Comparison of ENCODE assay signal across 20 mouse cellular contexts in the genomic region with DNA sequence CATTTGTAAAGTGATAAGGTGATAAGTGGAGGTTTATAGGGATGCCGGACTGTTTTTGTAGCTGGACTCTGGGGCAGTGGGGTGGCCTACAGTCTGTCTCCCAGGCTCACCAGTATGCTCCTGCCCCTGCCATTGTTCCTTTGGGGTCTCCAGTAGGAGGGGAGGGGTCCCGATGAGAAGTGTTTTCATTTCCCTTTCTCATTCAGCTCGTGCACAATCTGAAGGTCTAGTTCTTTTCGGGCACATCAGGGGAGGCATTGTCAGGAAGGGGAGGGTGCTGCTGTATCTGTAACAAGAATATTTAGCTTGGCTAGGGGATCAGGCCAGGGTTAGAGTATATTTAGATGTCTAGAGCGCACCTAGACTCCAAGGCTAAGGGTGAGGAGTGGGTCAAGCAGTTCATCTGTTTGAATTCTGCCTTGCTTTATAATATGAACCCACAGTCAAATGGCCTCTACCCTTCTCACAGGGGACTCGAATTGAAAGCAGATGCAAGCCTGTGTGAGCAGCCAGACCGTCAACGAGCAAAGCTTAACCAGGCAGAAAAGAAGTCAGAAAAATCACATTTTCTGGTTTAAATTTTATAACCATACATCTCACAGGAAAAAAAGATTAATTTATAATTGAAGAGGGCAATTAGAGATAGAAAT. TPM values are rescaled to one million over a fixed set of nuclear protein-coding genes. Genes with fewer than 3 reads are reported as not detected.
A peak's percentile ranks its signal among the peaks of the same experiment; 100 is the strongest.
DNase-seq lines count a peak whose midpoint lies in the region; ATAC-seq and TF ChIP-seq lines count a peak whose summit lies in the region.
"Had no signal": no experiment of that assay in that cellular context is flagged by ENCODE, and none has a peak within 500 bp of the region (broad histone marks: within the 10 kb centered on the region; RNA-seq: fewer than 3 reads in every experiment).

No protein-coding gene starts in this region.

- H3K27ac ChIP-seq in forebrain, postnatal 0 days (ENCODE audit: low read depth, low read length): 0 out of 2 replicates have a peak overlapping the region, but pooled peaks have one; percentile 2
- no peak overlapping the region for H3K27ac ChIP-seq in forebrain, embryonic 14.5 days (ENCODE audit: low read depth, low read length)
- H3K27ac ChIP-seq in heart, embryonic 15.5 days: peak overlapping the region; percentile 73
- H3K27ac ChIP-seq in embryonic facial prominence, embryonic 12.5 days: 0 out of 2 replicates have a peak overlapping the region, but pooled peaks have one; percentile 25
- H3K27ac ChIP-seq in limb, embryonic 13.5 days: no peak overlapping the region
- H3K27ac ChIP-seq: embryonic facial prominence, embryonic 15.5 days; forebrain, embryonic 12.5 days; hindbrain, embryonic 12.5 days; intestine, embryonic 15.5 days; kidney, postnatal 0 days; left cerebral cortex, adult 2 months; stomach, embryonic 15.5 days had no signal

- H3K9me3 ChIP-seq in forebrain, postnatal 0 days (ENCODE audit: low read length): no peaks in the 10 kb centered on the region
- H3K9me3 ChIP-seq in forebrain, embryonic 14.5 days (replicated peaks; ENCODE audit: control insufficient read depth, low read length): no peaks in the 10 kb centered on the region
- H3K9me3 ChIP-seq in heart, embryonic 15.5 days (replicated peaks): no peaks in the 10 kb centered on the region
- no peaks in the 10 kb centered on the region for H3K9me3 ChIP-seq in embryonic facial prominence, embryonic 12.5 days
- H3K9me3 ChIP-seq in limb, embryonic 13.5 days: no peaks in the 10 kb centered on the region
- H3K9me3 ChIP-seq: embryonic facial prominence, embryonic 15.5 days; forebrain, embryonic 12.5 days; hindbrain, embryonic 12.5 days; intestine, embryonic 15.5 days; stomach, embryonic 15.5 days had no signal

- no peak for TF ChIP-seq CTCF in forebrain, postnatal 0 days (IDR thresholded peaks at IDR 0.05; ENCODE audit: low read depth)

- no peak overlapping the region for H3K4me3 ChIP-seq in forebrain, postnatal 0 days (ENCODE audit: low read depth, low read length)
- no peak overlapping the region for H3K4me3 ChIP-seq in forebrain, embryonic 14.5 days (ENCODE audit: low read depth, low read length)
- peak overlapping the region; percentile 1; the same call in 1 of the 2 replicates for H3K4me3 ChIP-seq in heart, embryonic 15.5 days
- no peak overlapping the region for H3K4me3 ChIP-seq in embryonic facial prominence, embryonic 12.5 days
- H3K4me3 ChIP-seq in limb, embryonic 13.5 days: no peak overlapping the region
- H3K4me3 ChIP-seq: embryonic facial prominence, embryonic 15.5 days; forebrain, embryonic 12.5 days; hindbrain, embryonic 12.5 days; intestine, embryonic 15.5 days; left cerebral cortex, adult 2 months; stomach, embryonic 15.5 days had no signal

- H3K36me3 ChIP-seq in forebrain, postnatal 0 days (ENCODE audit: insufficient read depth): no peaks in the 10 kb centered on the region
- H3K36me3 ChIP-seq in forebrain, embryonic 14.5 days (ENCODE audit: control insufficient read depth, insufficient read depth, low read length): no peaks in the 10 kb centered on the region
- no peaks in the 10 kb centered on the region for H3K36me3 ChIP-seq in heart, embryonic 15.5 days
- no peaks in the 10 kb centered on the region for H3K36me3 ChIP-seq in embryonic facial prominence, embryonic 12.5 days
- no peaks in the 10 kb centered on the region; the same call in 1 of the 2 replicates for H3K36me3 ChIP-seq in limb, embryonic 13.5 days
- H3K36me3 ChIP-seq: embryonic facial prominence, embryonic 15.5 days; forebrain, embryonic 12.5 days; hindbrain, embryonic 12.5 days; intestine, embryonic 15.5 days; stomach, embryonic 15.5 days had no signal

- H3K4me1 ChIP-seq in forebrain, postnatal 0 days (ENCODE audit: insufficient read depth): 0 out of 2 replicates have a peak, but pooled peaks cover 5% of the 10 kb centered on the region
- no peaks in the 10 kb centered on the region for H3K4me1 ChIP-seq in forebrain, embryonic 14.5 days (ENCODE audit: control insufficient read depth, insufficient read depth, low read length)
- peaks cover 50% of the 10 kb centered on the region for H3K4me1 ChIP-seq in heart, embryonic 15.5 days (replicated peaks)
- H3K4me1 ChIP-seq in embryonic facial prominence, embryonic 12.5 days: peaks cover 9% of the 10 kb centered on the region
- H3K4me1 ChIP-seq in limb, embryonic 13.5 days: peaks cover 25% of the 10 kb centered on the region
- H3K4me1 ChIP-seq: intestine, embryonic 15.5 days; stomach, embryonic 15.5 days had no signal

- ATAC-seq in forebrain, postnatal 0 days: no peak
- no peak for ATAC-seq in forebrain, embryonic 14.5 days
- 0 out of 2 replicates have a peak, but pooled peaks have one; percentile 57 for ATAC-seq in heart, embryonic 15.5 days (replicated peaks; ENCODE audit: insufficient number of reproducible peaks, insufficient read depth, low FRiP score, low read depth)
- no peak; the same call in 1 of the 2 replicates for ATAC-seq in embryonic facial prominence, embryonic 12.5 days (ENCODE audit: insufficient number of reproducible peaks, insufficient read depth, low FRiP score, low TSS enrichment)
- ATAC-seq in limb, embryonic 13.5 days (ENCODE audit: low FRiP score, low read depth): no peak
- ATAC-seq: activated CD4-positive, CD25-positive, alpha-beta regulatory T cell, adult 4 months; intestine, embryonic 15.5 days had no signal

- 50% methylated on average over 8 of the region's 8 CpGs for WGBS in forebrain, postnatal 0 days
- 54% methylated on average over 8 of the region's 8 CpGs for WGBS in forebrain, embryonic 14.5 days
- 27% methylated on average over 8 of the region's 8 CpGs for WGBS in heart, embryonic 15.5 days
- 31% methylated on average over 8 of the region's 8 CpGs for WGBS in embryonic facial prominence, embryonic 12.5 days
- 24% methylated on average over 8 of the region's 8 CpGs for WGBS in limb, embryonic 13.5 days

- DNase-seq in forebrain, postnatal 0 days: no peak
- DNase-seq in forebrain, embryonic 14.5 days (ENCODE audit: low spot score): no peak
- DNase-seq in heart, postnatal 10 days: no peak
- no peak for DNase-seq in frontal cortex, postnatal 10 days (ENCODE audit: low spot score in 2 of 2)
- DNase-seq in cerebellum, postnatal 4 days (ENCODE audit: low spot score in 2 of 2): no peak
- DNase-seq: adrenal gland, postnatal 25 days; cerebellum, adult 9-10 months; lung, adult 2 months; lung, postnatal 4 days had no signal

- no peak overlapping the region for H3K9ac ChIP-seq in forebrain, postnatal 0 days
- H3K9ac ChIP-seq in forebrain, embryonic 14.5 days (ENCODE audit: low read length): no peak overlapping the region
- H3K9ac ChIP-seq in heart, embryonic 15.5 days: no peak overlapping the region
- H3K9ac ChIP-seq in embryonic facial prominence, embryonic 12.5 days: no peak overlapping the region
- no peak overlapping the region for H3K9ac ChIP-seq in limb, embryonic 13.5 days
- H3K9ac ChIP-seq: embryonic facial prominence, embryonic 15.5 days; forebrain, embryonic 12.5 days; hindbrain, embryonic 12.5 days; intestine, embryonic 15.5 days; stomach, embryonic 15.5 days had no signal

- intact Hi-C loops in heart, postnatal 10 days (cut with DNase I): loop anchor here (5.0 kb wide), 1 partner anchor 45 kb away; the partner anchor contains the start of gene Lhfp

- H3K4me2 ChIP-seq in forebrain, postnatal 0 days (ENCODE audit: low read depth): no peak overlapping the region
- H3K4me2 ChIP-seq in forebrain, embryonic 14.5 days (ENCODE audit: low read length): no peak overlapping the region
- H3K4me2 ChIP-seq in heart, embryonic 15.5 days: peak overlapping the region; percentile 34
- H3K4me2 ChIP-seq in embryonic facial prominence, embryonic 12.5 days (replicated peaks): no peak overlapping the region
- peak overlapping the region; percentile 34 for H3K4me2 ChIP-seq in limb, embryonic 13.5 days (replicated peaks)
- H3K4me2 ChIP-seq: embryonic facial prominence, embryonic 15.5 days; forebrain, embryonic 12.5 days; hindbrain, embryonic 12.5 days; intestine, embryonic 15.5 days; stomach, embryonic 15.5 days had no signal

- no peaks in the 10 kb centered on the region for H3K27me3 ChIP-seq in forebrain, postnatal 0 days (ENCODE audit: insufficient read depth, low read length)
- no peaks in the 10 kb centered on the region for H3K27me3 ChIP-seq in forebrain, embryonic 14.5 days (replicated peaks; ENCODE audit: control insufficient read depth, insufficient read depth, low read length)
- H3K27me3 ChIP-seq in heart, embryonic 15.5 days: no peaks in the 10 kb centered on the region
- no peaks in the 10 kb centered on the region for H3K27me3 ChIP-seq in embryonic facial prominence, embryonic 12.5 days
- H3K27me3 ChIP-seq in limb, embryonic 13.5 days: no peaks in the 10 kb centered on the region
- H3K27me3 ChIP-seq: embryonic facial prominence, embryonic 15.5 days; forebrain, embryonic 12.5 days; hindbrain, embryonic 12.5 days; intestine, embryonic 15.5 days; stomach, embryonic 15.5 days had no signal

RNA-seq across cellular contexts. Expression of gene Lhfp, which starts 46.0 kb away (rescaled TPM):
- total RNA-seq in forebrain, postnatal 0 days (2014; rRNA removed): 44.7 and 48.0 TPM in 2 replicates
- 60.8 and 74.1 TPM in 2 replicates for polyA plus RNA-seq in forebrain, postnatal 0 days (2015; fragmentation: Nextera tagmentation; extraction: Ambion mirVana)
- 37.4 and 40.5 TPM in 2 replicates for polyA plus RNA-seq in forebrain, embryonic 14.5 days (2014; fragmentation: Nextera tagmentation; extraction: Ambion mirVana)
- 92.7 and 107 TPM in 2 replicates for polyA plus RNA-seq in heart, embryonic 15.5 days (2015; fragmentation: Nextera tagmentation; extraction: Ambion mirVana)
- 10 to 100 TPM; 80.2 to 85.2 TPM for total RNA-seq in heart, postnatal 10 days (2021)
- polyA plus RNA-seq in embryonic facial prominence, embryonic 12.5 days (2016; fragmentation: Nextera tagmentation; extraction: Ambion mirVana): 50.8 and 52.1 TPM in 2 replicates
- polyA plus RNA-seq in limb, embryonic 13.5 days (2015; fragmentation: Nextera tagmentation; extraction: Ambion mirVana): 94.2 and 98.0 TPM in 2 replicates

Comparison
In these comparisons a context has a peak if more than half of its experiments do, and no peak if none do; other contexts are left out.
1. H3K27ac ChIP-seq: peak in forebrain, postnatal 0 days (single experiment), heart, embryonic 15.5 days (single experiment) and embryonic facial prominence, embryonic 12.5 days (single experiment); none in forebrain, embryonic 14.5 days (single experiment) and limb, embryonic 13.5 days (single experiment).
2. H3K4me2 ChIP-seq: peak in heart, embryonic 15.5 days (single experiment) and limb, embryonic 13.5 days (single experiment); none in forebrain, postnatal 0 days (single experiment), forebrain, embryonic 14.5 days (single experiment) and embryonic facial prominence, embryonic 12.5 days (single experiment).